Comparison of ENCODE assay signal across 28 mouse cellular contexts in genomic region chr4:58365321-58365720, GRCm38 (mm10).
"Had no signal": no experiment of that assay in that cellular context is flagged by ENCODE, and none has a peak within 500 bp of the region (broad histone marks: within the 10 kb centered on the region; RNA-seq: fewer than 3 reads in every experiment).

No protein-coding gene starts in this region.

- ATAC-seq: forebrain, embryonic 13.5 days; forebrain, embryonic 14.5 days; forebrain, embryonic 15.5 days; forebrain, embryonic 16.5 days; forebrain, postnatal 0 days had no signal

- H3K4me1 ChIP-seq: embryonic facial prominence, embryonic 12.5 days; embryonic facial prominence, embryonic 13.5 days; embryonic facial prominence, embryonic 15.5 days; forebrain, embryonic 10.5 days; forebrain, embryonic 12.5 days; forebrain, embryonic 13.5 days; forebrain, embryonic 15.5 days had no signal

- H3K4me3 ChIP-seq: embryonic facial prominence, embryonic 12.5 days; embryonic facial prominence, embryonic 13.5 days; embryonic facial prominence, embryonic 15.5 days; erythroblast, embryonic 14.5 days; forebrain, embryonic 10.5 days; forebrain, embryonic 12.5 days; forebrain, embryonic 13.5 days; forebrain, embryonic 15.5 days; gastrocnemius, adult 2 months; heart, adult 2 months had no signal

- H3K36me3 ChIP-seq: embryonic facial prominence, embryonic 12.5 days; embryonic facial prominence, embryonic 13.5 days; embryonic facial prominence, embryonic 15.5 days; forebrain, embryonic 10.5 days; forebrain, embryonic 12.5 days; forebrain, embryonic 15.5 days had no signal

- H3K9me3 ChIP-seq: embryonic facial prominence, embryonic 12.5 days; embryonic facial prominence, embryonic 13.5 days; embryonic facial prominence, embryonic 15.5 days; forebrain, embryonic 10.5 days; forebrain, embryonic 12.5 days; forebrain, embryonic 13.5 days; forebrain, embryonic 15.5 days had no signal

- H3K27me3 ChIP-seq: embryonic facial prominence, embryonic 12.5 days; embryonic facial prominence, embryonic 13.5 days; embryonic facial prominence, embryonic 15.5 days; forebrain, embryonic 12.5 days; forebrain, embryonic 13.5 days; forebrain, embryonic 15.5 days had no signal

- H3K4me2 ChIP-seq: embryonic facial prominence, embryonic 12.5 days; embryonic facial prominence, embryonic 13.5 days; embryonic facial prominence, embryonic 15.5 days; forebrain, embryonic 12.5 days; forebrain, embryonic 13.5 days; forebrain, embryonic 15.5 days had no signal

- DNase-seq: cerebellum, adult 2 months; cerebellum, adult 8-10 months; cerebellum, adult 9-10 months; cerebellum, adult 9-11 months; cerebellum, postnatal 10 days; cerebellum, postnatal 14 days; cerebellum, postnatal 25 days; cerebellum, postnatal 36 days; embryo, embryonic 11 days; forebrain, postnatal 0 days; gastrocnemius, adult 2 months; gastrocnemius, postnatal 10 days; gastrocnemius, postnatal 14 days; gastrocnemius, postnatal 25 days; gastrocnemius, postnatal 36 days; heart, adult 11 months; heart, adult 18-20 months; heart, adult 2 months had no signal

- H3K27ac ChIP-seq: embryonic facial prominence, embryonic 12.5 days; embryonic facial prominence, embryonic 13.5 days; embryonic facial prominence, embryonic 15.5 days; forebrain, embryonic 10.5 days; forebrain, embryonic 12.5 days; forebrain, embryonic 13.5 days; forebrain, embryonic 15.5 days; gastrocnemius, adult 2 months; heart, adult 2 months had no signal

- H3K9ac ChIP-seq: embryonic facial prominence, embryonic 12.5 days; embryonic facial prominence, embryonic 13.5 days; embryonic facial prominence, embryonic 15.5 days; forebrain, embryonic 12.5 days; forebrain, embryonic 13.5 days; forebrain, embryonic 15.5 days; forebrain, postnatal 0 days had no signal
